Mouse (Mus musculus) MEL (cell line): ENCODE data around the gene Btbd16. TPM values are rescaled to one million over a fixed set of nuclear protein-coding genes. Genes with fewer than 3 reads are reported as not detected.

Experiments used
- DNase-seq: peaks from one replicate; pipeline ENCODE4 v3.0.0; 2011; ENCODE audit warnings: low read depth, low spot score
- H3K27ac ChIP-seq: 2 replicates; pipeline ENCODE4 v1.5.1; 2012; ENCODE audit warnings: low read depth, mild to moderate bottlenecking, control low read depth, low read length, moderate library complexity; ENCODE audit not compliant: control insufficient read depth
- H3K27me3 ChIP-seq, 2 experiments: fragments of 150-350 bp in 1 of 2; sonication (generic) in 1 of 2; 2 replicates each; pipeline ENCODE4 v1.6.1; 2012; ENCODE audit warnings: low read length in 2 of 2, mild to moderate bottlenecking in 2 of 2, improper control_type of control experiment in 1 of 2, moderate library complexity in 1 of 2; ENCODE audit not compliant: insufficient read depth in 2 of 2, control insufficient read depth in 1 of 2
- H3K36me3 ChIP-seq, 2 experiments: 2 replicates each; pipeline ENCODE4 v1.6.1; 2012 to 2014; ENCODE audit warnings: low read length in 2 of 2, improper control_type of control experiment in 1 of 2, inconsistent platforms in 1 of 2, mild to moderate bottlenecking in 1 of 2; ENCODE audit not compliant: insufficient read depth in 2 of 2, control insufficient read depth in 1 of 2
- H3K4me1 ChIP-seq, 2 experiments: fragments of 150-350 bp in 1 of 2; sonication (generic) in 1 of 2; 2 replicates each; pipeline ENCODE4 v1.6.1; 2012; ENCODE audit warnings: low read length in 2 of 2, improper control_type of control experiment in 1 of 2, mild to moderate bottlenecking in 1 of 2; ENCODE audit not compliant: insufficient read depth in 2 of 2, control insufficient read depth in 1 of 2
- H3K4me3 ChIP-seq, 2 experiments: fragments of 150-350 bp in 1 of 2; sonication (generic) in 1 of 2; 2 replicates each; pipeline ENCODE4 v1.5.1; 2012; ENCODE audit warnings: low read depth in 2 of 2, low read length in 2 of 2, mild to moderate bottlenecking in 2 of 2, moderate library complexity in 2 of 2, control low read depth in 1 of 2, improper control_type of control experiment in 1 of 2; ENCODE audit not compliant: control insufficient read depth in 1 of 2, insufficient read depth in 1 of 2
- H3K79me2 ChIP-seq: 2 replicates; pipeline ENCODE4 v1.6.1; 2012; ENCODE audit warnings: mild to moderate bottlenecking, low read length, moderate library complexity; ENCODE audit not compliant: control insufficient read depth, poor library complexity, insufficient read depth
- H3K9ac ChIP-seq: 2 replicates; pipeline ENCODE4 v1.6.1; 2012; ENCODE audit warnings: low read depth, mild to moderate bottlenecking, control low read depth, low read length, moderate library complexity; ENCODE audit not compliant: control insufficient read depth, poor library complexity, severe bottlenecking
- H3K9me3 ChIP-seq: fragments of 150-350 bp; sonication (generic); replicated peaks from 2 replicates; pipeline ENCODE4 v1.6.1; 2012; ENCODE audit warnings: mild to moderate bottlenecking, low read length, improper control_type of control experiment, moderate library complexity; ENCODE audit not compliant: insufficient read depth
- CHD2 ChIP-seq: IDR thresholded peaks from 2 replicates; pipeline ENCODE4 v1.6.1; 2011; ENCODE audit warnings: low read length, improper control_type of control experiment
- CTCF ChIP-seq, 3 experiments: IDR thresholded peaks in 2 of 3; conservative IDR thresholded peaks in 1 of 3; 2 replicates each; pipeline ENCODE4 v1.5.1; 2011 to 2012; ENCODE audit warnings: low read length in 3 of 3, low read depth in 2 of 3, mild to moderate bottlenecking in 2 of 3, improper control_type of control experiment in 1 of 3, inconsistent platforms in 1 of 3, mixed read lengths in 1 of 3, moderate library complexity in 1 of 3; ENCODE audit not compliant: control insufficient read depth in 1 of 3, insufficient read depth in 1 of 3, poor library complexity in 1 of 3, severe bottlenecking in 1 of 3
- ELF1 ChIP-seq: IDR thresholded peaks from 2 replicates; pipeline ENCODE4 v1.6.1; 2014; ENCODE audit warnings: low read depth, mild to moderate bottlenecking, inconsistent platforms, low read length, improper control_type of control experiment, moderate library complexity
- EP300 ChIP-seq, 2 experiments: IDR thresholded peaks; 2 replicates each; pipeline ENCODE4 v1.6.1; 2011; ENCODE audit warnings: improper control_type of control experiment in 2 of 2, low read length in 2 of 2, low read depth in 1 of 2, mild to moderate bottlenecking in 1 of 2
- ETS1 ChIP-seq: IDR thresholded peaks from 2 replicates; pipeline ENCODE4 v1.6.1; 2012; ENCODE audit warnings: low read depth, mild to moderate bottlenecking, inconsistent platforms, low read length, improper control_type of control experiment, moderate library complexity
- HCFC1 ChIP-seq: IDR thresholded peaks from 2 replicates; pipeline ENCODE4 v1.6.1; 2012; ENCODE audit warnings: low read depth, mild to moderate bottlenecking, inconsistent platforms, low read length, improper control_type of control experiment, moderate library complexity
- JUND ChIP-seq: IDR thresholded peaks from 2 replicates; pipeline ENCODE4 v1.6.1; 2011; ENCODE audit warnings: low read depth, mild to moderate bottlenecking, improper control_type of control experiment, low read length
- KAT2A ChIP-seq: conservative IDR thresholded peaks from 2 replicates; pipeline ENCODE4 v1.6.1; 2012; ENCODE audit warnings: low read depth, low read length, improper control_type of control experiment, inconsistent platforms
- MEF2A ChIP-seq: IDR thresholded peaks from 2 replicates; pipeline ENCODE4 v1.6.1; 2014; ENCODE audit warnings: low read depth, mild to moderate bottlenecking, inconsistent platforms, low read length, improper control_type of control experiment; ENCODE audit not compliant: poor library complexity, insufficient replicate concordance, severe bottlenecking; ENCODE audit errors: extremely low read depth
- MXI1 ChIP-seq: IDR thresholded peaks from 2 replicates; pipeline ENCODE4 v1.6.1; 2011; ENCODE audit warnings: mild to moderate bottlenecking, low read depth, low read length, improper control_type of control experiment
- MYC ChIP-seq: IDR thresholded peaks from 2 replicates; pipeline ENCODE4 v1.6.1; 2011; ENCODE audit warnings: low read depth, mild to moderate bottlenecking, low read length, improper control_type of control experiment, moderate library complexity
- NELFE ChIP-seq: IDR thresholded peaks from 2 replicates; pipeline ENCODE4 v1.6.1; 2011; ENCODE audit warnings: low read depth, low read length, improper control_type of control experiment
- NRF1 ChIP-seq: IDR thresholded peaks from 2 replicates; pipeline ENCODE4 v1.6.1; 2014; ENCODE audit warnings: low read depth, mild to moderate bottlenecking, inconsistent platforms, low read length, improper control_type of control experiment, moderate library complexity; ENCODE audit not compliant: poor library complexity, insufficient read depth, severe bottlenecking
- POLR2A ChIP-seq, 2 experiments: IDR thresholded peaks; 2 replicates each; pipeline ENCODE4 v1.6.1; 2011 to 2012; ENCODE audit warnings: low read length in 2 of 2, mild to moderate bottlenecking in 2 of 2, control low read depth in 1 of 2, improper control_type of control experiment in 1 of 2, low read depth in 1 of 2, moderate library complexity in 1 of 2; ENCODE audit not compliant: control insufficient read depth in 1 of 2, insufficient read depth in 1 of 2, poor library complexity in 1 of 2
- POLR2AphosphoS5 ChIP-seq: IDR thresholded peaks from 2 replicates; pipeline ENCODE4 v1.6.1; 2012; ENCODE audit warnings: low read depth, borderline replicate concordance, mild to moderate bottlenecking, inconsistent platforms, low read length, moderate library complexity, mixed read lengths
- RAD21 ChIP-seq: IDR thresholded peaks from 2 replicates; pipeline ENCODE4 v1.6.1; 2011; ENCODE audit warnings: mild to moderate bottlenecking, low read depth, low read length, improper control_type of control experiment
- RCOR1 ChIP-seq: IDR thresholded peaks from 2 replicates; pipeline ENCODE4 v1.6.1; 2012; ENCODE audit warnings: low read depth, mild to moderate bottlenecking, inconsistent platforms, low read length, improper control_type of control experiment
- SIN3A ChIP-seq: IDR thresholded peaks from 2 replicates; pipeline ENCODE4 v1.6.1; 2012; ENCODE audit warnings: low read length, improper control_type of control experiment, inconsistent platforms
- SMC3 ChIP-seq: IDR thresholded peaks from 2 replicates; pipeline ENCODE4 v1.6.1; 2011; ENCODE audit warnings: low read depth, low read length, improper control_type of control experiment
- TAL1 ChIP-seq: IDR thresholded peaks from 2 replicates; pipeline ENCODE4 v1.6.1; 2012; ENCODE audit warnings: mild to moderate bottlenecking, inconsistent platforms, low read length, moderate library complexity, mixed read lengths
- TBP ChIP-seq: IDR thresholded peaks from 2 replicates; pipeline ENCODE4 v1.8.0; 2011; ENCODE audit warnings: low read depth, low read length, improper control_type of control experiment
- TCF12 ChIP-seq: IDR thresholded peaks from 2 replicates; pipeline ENCODE4 v1.6.1; 2014; ENCODE audit warnings: low read depth, mild to moderate bottlenecking, inconsistent platforms, low read length, improper control_type of control experiment, moderate library complexity
- UBTF ChIP-seq: IDR thresholded peaks from 2 replicates; pipeline ENCODE4 v1.6.1; 2012; ENCODE audit warnings: low read depth, mild to moderate bottlenecking, inconsistent platforms, low read length, improper control_type of control experiment, moderate library complexity, borderline replicate concordance; ENCODE audit not compliant: insufficient read depth
- USF1 ChIP-seq: IDR thresholded peaks from 2 replicates; pipeline ENCODE4 v1.6.1; 2014; ENCODE audit warnings: low read depth, mild to moderate bottlenecking, inconsistent platforms, low read length, improper control_type of control experiment, moderate library complexity
- USF2 ChIP-seq, 2 experiments: IDR thresholded peaks; 2 replicates each; pipeline ENCODE4 v1.6.1; 2011 to 2012; ENCODE audit warnings: improper control_type of control experiment in 2 of 2, low read length in 2 of 2, borderline replicate concordance in 1 of 2, inconsistent platforms in 1 of 2, low read depth in 1 of 2, mild to moderate bottlenecking in 1 of 2; ENCODE audit not compliant: insufficient read depth in 1 of 2
- ZC3H11A ChIP-seq: IDR thresholded peaks from 2 replicates; pipeline ENCODE4 v1.6.1; 2012; ENCODE audit warnings: low read depth, mild to moderate bottlenecking, inconsistent platforms, low read length, improper control_type of control experiment
- ZKSCAN1 ChIP-seq: IDR thresholded peaks from 2 replicates; pipeline ENCODE4 v1.6.1; 2012; ENCODE audit warnings: low read depth, mild to moderate bottlenecking, inconsistent platforms, low read length, improper control_type of control experiment, moderate library complexity
- ZMIZ1 ChIP-seq: IDR thresholded peaks from 2 replicates; pipeline ENCODE4 v1.6.1; 2012; ENCODE audit warnings: low read depth, mild to moderate bottlenecking, inconsistent platforms, low read length, improper control_type of control experiment, moderate library complexity
- ZNF384 ChIP-seq: IDR thresholded peaks from 2 replicates; pipeline ENCODE4 v1.6.1; 2012; ENCODE audit warnings: low read depth, mild to moderate bottlenecking, inconsistent platforms, low read length, improper control_type of control experiment
- polyA plus RNA-seq, 2 experiments: library from polyadenylated mRNA; stranded (reverse) in 1 of 2; unstranded in 1 of 2; fragments of >175 nt in 1 of 2; fragments of >200 nt in 1 of 2; gene quantifications; 2 replicates each; pipeline versions ENCODE4 v1.2.1 to v1.2.4; 2012; ENCODE audit warnings: low replicate concordance in 2 of 2, low read depth in 1 of 2; ENCODE audit not compliant: insufficient read length in 2 of 2, insufficient read depth in 1 of 2, missing spikeins in 1 of 2
- total RNA-seq: library from RNA; depleted of rRNA; stranded (reverse); fragments of 300-350 nt; gene quantifications from 2 replicates; pipeline ENCODE4 v1.2.3, GENCODE M21; 2012

Btbd16 gene
- total and polyA plus RNA-seq, 3 experiments = 0.71 to 0.89 TPM; not detected in 1

DNA sequence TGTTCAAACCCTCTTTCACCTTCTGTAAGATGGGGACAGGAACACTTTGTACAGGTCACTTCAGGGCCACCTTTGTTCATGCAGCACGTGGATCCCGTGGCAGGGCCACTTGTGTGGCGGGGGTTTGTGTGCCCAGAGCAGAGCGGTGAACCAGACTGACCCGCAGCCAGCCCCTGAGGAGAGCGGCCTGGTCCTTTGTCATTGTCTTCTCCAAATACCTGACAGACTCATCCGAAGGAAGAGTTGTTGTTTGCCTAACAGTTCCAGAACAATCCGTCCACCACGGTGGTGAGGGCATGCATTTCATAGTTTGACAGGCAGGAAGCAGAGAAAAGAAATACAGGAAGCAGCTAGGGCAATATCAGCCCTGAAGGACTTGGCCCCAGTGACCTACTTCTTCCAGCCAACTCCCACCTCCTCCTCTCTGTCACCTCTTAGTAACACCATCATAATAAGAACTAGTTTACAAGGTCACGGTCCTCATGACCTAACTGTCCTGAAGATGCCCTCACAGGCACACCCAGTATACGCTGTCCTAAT, 16.5 kb upstream of the Btbd16 start:
- Histone ChIP-seq H3K9ac (no peak overlapping the region), H3K27me3 (no peaks in the 10 kb centered on the region), H3K9me3 (no peaks in the 10 kb centered on the region), H3K4me1 (no peaks in the 10 kb centered on the region), H3K79me2 (no peaks in the 10 kb centered on the region), H3K27ac (no peak overlapping the region), H3K4me3 (no peak overlapping the region), H3K36me3 (no peaks in the 10 kb centered on the region; a peak in 1 of 4 replicates)
- DNase-seq = no peak
- TF ChIP-seq CHD2 (no peak), TCF12 (no peak), USF2 (IDR thresholded peaks at IDR 0.05; ENCODE audit: borderline replicate concordance in 1 of 2, insufficient read depth in 1 of 2, low read depth in 1 of 2, low read length in 2 of 2) (no peak), POLR2A (IDR thresholded peaks at IDR 0.05; ENCODE audit: control insufficient read depth in 1 of 2, insufficient read depth in 1 of 2, low read depth in 1 of 2, low read length in 2 of 2, poor library complexity in 1 of 2) (no peak), RCOR1 (no peak), ZMIZ1 (no peak), USF1 (no peak), KAT2A (no peak), ELF1 (no peak), HCFC1 (no peak)

DNA sequence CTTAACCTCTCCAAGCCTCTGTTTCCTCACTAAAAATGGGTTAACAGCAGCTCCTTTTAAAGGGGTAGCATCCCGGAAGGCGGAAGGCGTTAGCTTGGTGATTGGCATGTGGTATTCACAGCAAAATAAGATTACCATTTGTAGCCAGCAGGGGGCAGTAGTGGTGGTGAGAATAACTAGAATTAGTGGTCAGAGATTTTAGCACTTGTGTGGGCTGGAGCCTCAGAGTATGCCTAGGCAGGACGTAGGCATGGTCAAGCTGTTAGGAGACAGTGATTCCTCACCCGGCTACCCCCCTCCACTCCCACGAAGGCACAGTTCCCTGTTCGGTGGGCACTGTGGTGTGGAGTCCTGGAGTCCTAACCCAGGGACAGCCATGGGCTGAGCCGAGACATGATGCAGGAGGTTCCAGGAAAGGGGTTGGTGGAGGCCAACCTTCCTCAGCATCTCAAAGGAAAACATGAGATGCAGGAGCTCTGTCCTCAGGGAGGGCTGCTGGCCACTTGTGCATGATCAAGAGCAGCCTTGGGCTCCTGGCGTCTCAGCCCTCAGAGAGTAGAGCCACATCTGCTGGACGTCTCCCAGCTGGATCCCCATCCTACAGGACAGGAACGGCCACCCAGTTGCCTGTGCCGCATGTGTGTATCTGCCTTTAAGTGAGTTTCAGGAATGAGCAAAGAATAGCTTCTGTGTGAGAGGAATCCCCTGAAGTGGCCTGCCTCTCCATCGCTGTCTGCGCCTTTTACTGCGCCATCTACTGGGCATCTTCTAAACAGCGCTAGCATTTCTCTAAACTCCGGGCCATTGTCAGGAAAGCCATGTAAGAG, 11.6 kb upstream of the Btbd16 start:
- no peak overlapping the region for H3K27ac ChIP-seq
- no peak overlapping the region for H3K9ac ChIP-seq
- no peaks in the 10 kb centered on the region for H3K36me3 ChIP-seq
- DNase-seq = peak; percentile 72
- no peaks in the 10 kb centered on the region for H3K27me3 ChIP-seq
- H3K4me1 ChIP-seq = no peaks in the 10 kb centered on the region
- no peaks in the 10 kb centered on the region for H3K9me3 ChIP-seq
- no peaks in the 10 kb centered on the region for H3K79me2 ChIP-seq
- no peak overlapping the region for H3K4me3 ChIP-seq
- TF ChIP-seq TCF12 = no peak
- TF ChIP-seq RAD21 = peak; percentile 30
- TF ChIP-seq CTCF (IDR thresholded peaks at IDR 0.05 in 2 of 3, conservative IDR thresholded peaks at IDR 0.05 in 1 of 3; ENCODE audit: control insufficient read depth in 1 of 3, insufficient read depth in 1 of 3, low read depth in 2 of 3, low read length in 3 of 3, poor library complexity in 1 of 3, severe bottlenecking in 1 of 3) = peak; percentile 72 to 80 (median 80)
- no peak for TF ChIP-seq NELFE
- TF ChIP-seq SIN3A = no peak
- TF ChIP-seq ZNF384 = no peak
- no peak for TF ChIP-seq ZMIZ1
- TF ChIP-seq EP300 (IDR thresholded peaks at IDR 0.05; ENCODE audit: low read depth in 1 of 2, low read length in 2 of 2) = no peak
- TF ChIP-seq ETS1 = no peak
- no peak for TF ChIP-seq MYC
- no peak for TF ChIP-seq POLR2A (IDR thresholded peaks at IDR 0.05; ENCODE audit: control insufficient read depth in 1 of 2, insufficient read depth in 1 of 2, low read depth in 1 of 2, low read length in 2 of 2, poor library complexity in 1 of 2)
- TF ChIP-seq SMC3 = peak; percentile 68
- no peak for TF ChIP-seq ZC3H11A
- TF ChIP-seq MEF2A = no peak
- TF ChIP-seq UBTF = no peak
- TF ChIP-seq MXI1 = no peak
- no peak for TF ChIP-seq NRF1
- TF ChIP-seq TBP = no peak
- TF ChIP-seq TAL1 = no peak
- no peak for TF ChIP-seq JUND
- TF ChIP-seq HCFC1 = no peak
- no peak for TF ChIP-seq ZKSCAN1
- TF ChIP-seq POLR2AphosphoS5 = no peak
